Mouse (Mus musculus): ENCODE results near the gene Lyl1.

Gene Lyl1

DNA sequence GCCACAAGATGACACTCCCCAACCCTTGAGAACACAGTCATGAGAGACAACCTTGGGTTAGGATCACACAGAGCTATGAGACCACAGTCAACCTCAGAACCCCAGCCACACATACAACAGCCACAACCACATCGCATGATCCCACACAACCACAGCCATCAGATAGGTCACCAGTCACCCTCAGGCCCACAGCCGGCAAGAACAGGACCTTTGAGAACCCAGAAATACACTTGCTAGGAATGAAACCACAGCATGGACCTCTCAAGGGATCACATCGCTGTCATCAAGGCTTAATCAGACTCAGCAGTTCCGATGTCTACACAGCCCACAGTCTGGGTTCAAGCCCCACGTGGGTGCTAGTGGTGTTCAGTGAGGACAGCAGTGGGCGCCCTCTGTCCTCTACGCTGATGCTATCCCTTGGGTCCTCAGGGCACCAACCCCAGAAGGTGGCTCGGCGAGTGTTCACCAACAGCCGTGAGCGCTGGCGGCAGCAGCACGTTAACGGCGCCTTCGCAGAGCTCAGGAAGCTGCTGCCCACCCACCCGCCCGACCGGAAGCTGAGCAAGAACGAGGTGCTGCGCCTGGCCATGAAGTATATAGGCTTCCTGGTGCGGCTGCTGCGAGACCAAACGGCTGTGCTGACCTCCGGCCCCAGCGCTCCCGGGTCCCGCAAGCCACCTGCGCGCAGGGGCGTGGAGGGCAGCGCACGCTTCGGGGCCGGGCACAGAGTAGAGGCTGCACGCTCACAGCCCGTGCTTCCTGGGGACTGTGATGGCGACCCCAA is 2.4 kb downstream of the Lyl1 start:
- no peak for DNase-seq

DNA sequence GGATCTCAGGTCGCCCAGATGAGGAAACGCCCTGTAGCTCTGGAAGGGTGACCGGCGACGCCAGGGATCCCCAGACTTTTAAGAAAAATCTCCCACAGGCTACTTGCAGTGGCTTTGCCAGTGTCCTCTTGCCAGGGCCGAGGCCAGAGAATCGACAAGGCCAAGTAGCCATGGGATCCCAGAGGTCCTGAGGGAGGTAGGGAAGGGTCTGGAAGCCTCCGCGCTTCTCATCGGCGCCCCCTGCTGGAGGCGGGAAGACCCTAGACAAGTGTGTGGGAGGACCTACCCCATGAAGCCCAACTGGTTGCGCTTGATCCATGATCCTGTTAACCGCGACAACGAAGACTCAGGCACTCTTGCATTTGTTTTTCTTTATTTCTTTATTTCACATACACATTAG is 3.1 kb downstream of the Lyl1 start:
- DNase-seq = peak; percentile 58

DNA sequence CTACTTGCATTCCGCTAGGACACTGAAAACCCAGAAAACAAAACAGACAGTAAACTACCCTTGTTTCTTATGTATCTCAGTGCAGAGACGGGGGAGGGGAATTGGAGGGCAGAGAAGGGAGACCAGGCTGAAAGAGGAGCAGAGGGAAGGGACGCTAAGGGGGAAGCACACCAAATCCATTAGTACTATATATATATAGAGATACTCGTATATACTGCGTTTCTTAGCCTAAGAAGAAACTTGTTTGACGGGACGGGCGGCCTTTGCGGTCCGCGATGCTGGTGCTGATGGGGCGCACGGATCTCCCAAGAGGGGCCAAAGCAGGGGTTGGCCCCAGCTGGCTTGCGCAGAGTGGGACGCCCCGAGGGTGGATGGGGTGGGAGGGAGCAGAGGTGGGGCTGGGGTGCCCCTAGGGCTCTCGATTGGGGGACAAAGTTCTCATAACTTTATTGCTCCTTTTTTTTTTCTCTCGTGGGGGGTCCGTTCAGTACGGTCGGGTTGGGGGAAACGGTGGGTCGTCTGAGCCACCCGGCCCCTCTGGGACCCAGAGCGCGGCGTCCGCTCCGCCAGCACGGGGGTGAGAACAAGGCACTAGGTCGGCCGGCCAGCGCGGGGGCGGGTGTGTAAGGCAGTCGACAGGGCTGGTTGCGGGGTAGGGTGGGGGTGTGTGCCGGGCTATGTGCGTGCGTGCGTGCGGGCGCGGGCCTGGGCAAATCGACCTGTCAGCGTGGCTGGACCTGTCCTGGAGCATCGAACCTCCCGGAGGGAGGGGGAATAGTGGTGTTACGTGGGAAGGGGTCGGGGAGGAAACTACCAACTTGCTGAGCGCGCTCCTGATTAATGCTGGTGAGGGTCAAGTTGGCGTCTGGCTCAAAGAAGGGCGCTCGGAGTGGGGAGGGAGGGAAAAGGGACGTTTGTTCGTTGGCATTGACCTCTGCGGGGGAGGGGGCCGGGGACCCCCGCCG is 3.9 kb downstream of the Lyl1 start:
- no peak for DNase-seq

DNA sequence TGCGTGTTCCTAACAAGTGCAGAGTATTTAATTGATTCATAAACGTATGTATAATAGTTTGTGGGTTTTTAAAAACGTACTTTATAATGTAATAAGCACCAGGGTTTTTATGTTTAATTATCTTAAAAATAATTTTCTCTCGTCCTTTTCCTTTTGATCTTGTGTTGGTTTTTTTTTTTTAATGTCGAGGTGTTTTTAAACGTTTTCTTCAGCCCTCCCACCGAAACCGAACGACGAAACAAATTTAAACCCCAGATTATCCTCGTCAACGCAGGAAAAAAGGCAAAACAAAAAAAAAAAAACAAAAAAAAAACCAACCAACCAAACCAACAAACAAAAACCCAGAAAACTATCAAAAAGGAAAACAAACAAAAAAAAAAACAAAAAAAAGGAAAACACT is 4.7 kb downstream of the Lyl1 start:
- no peak for DNase-seq

GRCm38 (mm10) chr8:84706610-84707266 is 5.5 kb downstream of the Lyl1 start:
- DNase-seq = no peak

DNA sequence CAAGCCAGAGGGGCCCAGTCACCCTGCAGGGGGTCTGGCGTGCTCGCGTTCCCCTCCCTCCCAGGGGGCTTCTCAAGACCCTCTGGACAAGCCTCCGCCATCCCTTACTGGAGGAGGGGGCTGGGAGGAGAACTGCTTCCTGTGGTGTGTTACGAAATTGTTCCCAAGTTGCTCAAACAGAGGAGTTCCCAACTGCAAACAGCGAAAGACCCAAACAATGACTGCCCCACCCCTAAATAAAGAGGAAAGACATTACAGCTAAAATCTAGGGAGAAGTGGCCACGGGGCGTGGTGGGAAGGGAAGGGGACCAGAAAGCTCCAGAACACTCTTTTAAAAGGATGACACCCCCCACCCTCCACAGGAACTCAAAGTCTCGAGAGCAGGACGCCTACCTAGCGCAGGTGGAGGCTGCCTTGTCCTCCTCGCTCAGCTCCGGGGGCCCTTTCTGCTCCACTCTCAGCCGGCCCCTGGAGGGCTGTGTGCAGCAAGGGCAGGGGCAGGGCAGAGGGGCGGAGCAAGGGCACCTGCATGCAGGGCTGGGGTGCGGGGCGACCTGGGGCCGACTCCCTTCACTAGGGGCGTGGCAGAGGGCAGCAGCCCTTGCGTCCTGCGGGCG is 6.1 kb downstream of the Lyl1 start:
- DNase-seq = no peak

DNA sequence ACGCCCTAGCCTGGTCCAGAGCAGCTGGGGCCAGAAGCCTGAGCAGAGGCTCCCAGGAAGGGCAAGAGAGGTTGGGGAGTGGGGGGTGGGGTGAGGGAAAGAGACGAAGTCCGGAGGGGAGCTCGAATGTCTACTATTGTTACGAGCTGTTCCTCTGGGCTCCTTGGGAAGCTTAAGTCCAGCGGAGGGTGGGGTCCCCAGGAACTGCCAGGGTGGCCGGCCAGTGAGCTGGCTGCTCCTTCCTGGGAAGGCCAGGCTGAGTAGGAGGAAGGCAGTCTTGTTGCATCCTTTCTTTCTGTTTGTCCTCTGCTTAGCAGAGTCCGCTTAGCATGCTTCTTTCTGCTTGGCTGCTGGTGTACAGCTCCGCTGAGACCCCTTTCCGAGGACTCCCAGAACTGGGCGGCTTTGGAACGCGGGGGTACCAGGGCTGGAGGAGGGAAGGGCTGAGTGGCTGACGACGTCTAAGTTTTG is 6.8 kb downstream of the Lyl1 start:
- no peak for DNase-seq

GRCm38 (mm10) chr8:84708774-84709475 is 7.7 kb downstream of the Lyl1 start:
- DNase-seq = peak; percentile 81

- DNase-seq = no peak
These were observed 8.7 kb downstream of the Lyl1 start for GRCm38 (mm10) chr8:84709931-84710330.

- DNase-seq = no peak
These were observed 10.1 kb downstream of the Lyl1 start for GRCm38 (mm10) chr8:84711312-84711711.

- DNase-seq = no peak
These were observed 10.9 kb downstream of the Lyl1 start for GRCm38 (mm10) chr8:84711933-84712758.

DNA sequence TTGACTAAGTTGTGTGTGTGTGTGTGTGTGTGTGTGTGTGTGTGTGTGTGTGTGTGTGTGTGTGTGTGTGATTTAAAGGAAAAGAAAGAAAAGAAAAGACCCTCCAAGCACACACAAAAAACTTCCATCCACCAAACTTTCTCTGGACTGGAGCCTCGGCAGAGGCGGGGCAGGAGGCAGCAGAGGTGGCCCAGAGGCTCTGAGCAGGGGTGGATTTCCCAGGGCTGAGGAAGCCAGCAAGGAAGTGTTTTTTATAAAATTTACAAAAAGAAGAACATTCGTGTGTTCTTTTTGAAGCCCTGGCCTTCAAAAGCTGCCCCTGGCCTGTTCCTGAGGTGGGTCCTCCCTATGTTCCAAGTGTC is 11.5 kb downstream of the Lyl1 start:
- DNase-seq = no peak

DNA sequence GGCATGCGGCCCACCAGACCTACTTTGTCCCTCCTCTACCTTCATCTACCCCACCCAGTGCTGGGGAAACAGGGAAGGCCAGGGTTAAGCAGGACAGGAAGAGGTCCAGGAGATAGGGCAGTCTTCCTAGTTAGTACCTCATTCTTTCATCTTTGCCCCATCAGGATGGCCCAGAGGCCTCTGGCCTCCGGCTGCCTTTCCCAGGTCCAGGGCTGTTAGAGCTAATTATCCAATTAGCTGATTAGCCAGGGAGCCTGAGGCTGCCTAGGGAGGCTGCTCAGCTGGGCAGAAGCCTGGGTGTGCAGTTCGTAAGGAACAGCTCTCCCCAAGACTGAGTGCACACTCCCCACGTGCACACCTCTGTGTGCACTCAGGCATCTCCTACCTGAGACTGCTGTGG is 12.1 kb downstream of the Lyl1 start:
- no peak for DNase-seq

DNA sequence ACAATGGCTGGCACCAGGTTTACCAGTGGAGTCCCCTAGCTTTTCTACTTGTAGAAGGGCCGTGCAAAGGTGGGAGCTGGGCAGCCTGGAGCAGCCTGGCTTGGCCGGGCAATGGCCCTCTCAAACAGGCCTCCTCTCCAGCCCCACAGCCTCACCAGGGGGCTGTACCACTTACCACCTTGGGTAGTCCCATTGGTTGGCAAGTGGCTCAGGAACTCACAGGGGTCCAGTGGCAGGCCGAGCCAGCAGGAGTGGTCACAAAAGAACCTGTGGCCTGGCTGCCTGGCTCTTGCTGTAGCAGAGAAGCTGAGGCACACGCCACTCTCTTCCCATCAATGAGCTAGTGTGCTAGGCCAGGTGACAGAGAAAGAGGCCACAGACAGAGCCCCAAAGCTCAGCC is 12.9 kb downstream of the Lyl1 start:
- DNase-seq = no peak

DNA sequence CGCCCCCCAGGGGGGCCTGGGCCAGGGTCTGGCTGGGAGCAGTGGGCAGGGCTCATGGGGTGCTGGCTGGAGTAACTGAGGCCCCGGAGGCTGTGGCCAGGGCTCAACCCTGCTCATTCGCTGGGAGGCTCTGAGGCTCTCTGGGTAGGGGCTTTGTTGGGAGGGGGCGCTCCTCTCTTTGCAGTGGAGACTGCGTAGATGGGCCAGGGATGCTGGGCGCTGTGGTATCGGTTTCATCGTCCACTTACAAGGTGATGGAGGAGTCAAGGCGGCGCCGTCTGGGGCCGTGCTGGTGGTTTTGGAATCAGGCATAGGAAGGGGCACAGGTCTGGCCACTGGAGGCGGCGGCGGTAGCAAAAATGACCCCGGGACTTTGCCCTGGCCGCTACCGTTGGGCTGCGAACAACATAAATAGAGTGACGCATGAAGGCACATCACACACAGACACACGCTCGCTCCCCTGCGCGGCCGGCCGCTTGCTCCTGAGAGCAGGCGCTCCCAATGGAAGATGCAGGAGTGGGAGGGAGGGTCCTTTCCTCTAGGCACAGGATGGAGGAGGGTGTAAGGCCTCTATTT is 14.7 kb downstream of the Lyl1 start:
- DNase-seq = no peak

GRCm38 (mm10) chr8:84716790-84717189 is 15.5 kb downstream of the Lyl1 start:
- DNase-seq = no peak

GRCm38 (mm10) chr8:84718476-84718875 is 17.2 kb downstream of the Lyl1 start:
- no peak for DNase-seq

DNA sequence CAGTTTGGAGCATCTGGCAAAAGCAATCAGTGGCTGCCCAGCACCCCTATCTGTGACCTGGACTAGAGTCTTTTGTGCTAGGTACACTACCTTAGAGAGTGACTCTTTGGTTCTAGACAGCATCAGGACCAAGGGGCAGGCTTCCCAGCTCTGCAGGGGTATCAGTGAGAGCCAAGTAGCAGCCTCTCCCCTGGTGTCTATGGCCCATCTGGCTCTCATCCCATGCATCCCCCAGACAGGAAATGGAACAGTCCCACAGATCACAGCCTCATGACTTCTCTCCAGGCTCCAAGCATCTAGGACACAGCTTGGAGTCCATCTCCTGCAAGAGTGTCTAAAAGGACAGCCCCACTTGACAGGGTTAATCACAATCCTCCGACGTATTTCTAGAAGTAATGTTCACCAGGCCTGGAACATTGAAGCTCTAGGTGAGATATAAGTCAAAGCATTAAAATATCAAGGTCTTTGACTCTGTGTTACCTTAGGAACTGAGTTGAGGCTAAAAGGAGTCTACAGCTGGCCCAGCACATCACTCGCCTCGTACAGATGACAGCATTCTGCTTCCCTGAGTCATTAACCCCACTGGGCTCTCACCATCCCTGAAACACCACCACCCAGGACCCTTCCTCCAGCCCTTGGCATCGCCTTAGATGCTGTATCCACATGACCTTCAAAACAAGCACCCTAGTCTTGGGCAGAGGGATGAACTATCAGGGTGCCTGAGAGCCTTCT is 17.9 kb downstream of the Lyl1 start:
- DNase-seq = no peak

GRCm38 (mm10) chr8:84722530-84722849 is 21.2 kb downstream of the Lyl1 start:
- DNase-seq = no peak

DNA sequence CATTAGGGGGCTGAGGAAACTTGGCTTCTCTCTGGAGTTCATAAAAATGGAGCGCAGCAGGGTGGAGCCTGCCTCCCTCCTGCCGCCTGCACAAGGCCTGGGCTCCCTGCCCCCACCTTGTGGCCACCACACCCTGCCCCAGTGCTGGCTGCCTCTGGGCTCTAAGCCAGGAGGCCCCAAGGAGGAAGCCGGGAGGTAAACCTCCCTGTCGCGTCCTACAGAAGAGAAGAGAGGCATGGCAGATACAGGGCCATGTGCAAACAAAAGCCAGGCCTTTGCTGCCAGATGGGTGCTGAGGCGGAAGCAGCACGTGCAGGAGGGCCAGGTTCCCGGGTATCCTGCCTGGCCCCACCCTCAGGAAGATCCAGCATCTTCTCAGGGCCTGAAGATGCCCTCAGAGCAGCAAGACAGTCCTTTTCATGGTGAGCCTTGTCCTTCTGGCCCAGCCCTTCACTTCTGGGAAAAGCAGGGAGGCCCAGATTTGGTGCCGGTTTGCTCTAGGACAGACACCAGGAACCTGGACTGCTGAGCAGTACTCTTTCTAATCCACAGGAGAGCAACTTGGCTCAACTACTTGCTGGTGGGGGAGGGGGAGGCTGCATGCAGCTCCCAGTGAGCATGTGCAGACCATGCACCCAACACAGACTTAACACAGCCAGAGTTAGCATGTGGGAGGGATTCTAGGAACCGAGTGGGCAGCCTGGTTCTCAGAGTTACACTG is 21.8 kb downstream of the Lyl1 start, which contains the start of gene G430095P16Rik:
Gene G430095P16Rik (plus strand): TSS at position 158 of the 721 bp plus-strand sequence.
- DNase-seq = peak; percentile 75
